Mouse (Mus musculus) brown adipose tissue, adult 24 weeks (tissue): ENCODE results near the gene Inhbe. TPM values are rescaled to one million over a fixed set of nuclear protein-coding genes. Genes with fewer than 3 reads are reported as not detected.
A peak's percentile ranks its signal among the peaks of the same experiment; 100 is the strongest.

Experiments used
- H3K27ac ChIP-seq: fragments of 200-500 bp; replicated peaks from 2 replicates; pipeline ENCODE4 v1.5.1; 2012; ENCODE audit warnings: low read depth, mild to moderate bottlenecking, low read length
- H3K4me1 ChIP-seq: fragments of 200-500 bp; 2 replicates; pipeline ENCODE4 v1.6.1; 2012; ENCODE audit warnings: low read length, mixed read lengths; ENCODE audit not compliant: control insufficient read depth, insufficient read depth, insufficient read length
- H3K4me3 ChIP-seq: fragments of 200-500 bp; 2 replicates; pipeline ENCODE4 v1.5.1; 2012; ENCODE audit warnings: low read depth, mild to moderate bottlenecking, low read length, moderate library complexity; ENCODE audit not compliant: insufficient read depth
- polyA plus RNA-seq: library from polyadenylated mRNA; stranded (reverse); fragments of >200 nt; gene quantifications from 2 replicates; pipeline ENCODE4 v1.2.4, GENCODE M21; 2012; ENCODE audit not compliant: missing spikeins, insufficient read depth, insufficient read length

Gene Inhbe
- polyA plus RNA-seq, 1 experiment: not detected

GRCm38 (mm10) chr10:127336952-127337351, 17.3 kb downstream of the Inhbe start:
- H3K4me1 ChIP-seq: no peaks in the 10 kb centered on the region
- H3K4me3 ChIP-seq: no peak overlapping the region
- no peak overlapping the region for H3K27ac ChIP-seq

GRCm38 (mm10) chr10:127335271-127335670, 18.9 kb downstream of the Inhbe start:
- no peak overlapping the region for H3K27ac ChIP-seq
- no peaks in the 10 kb centered on the region for H3K4me1 ChIP-seq
- H3K4me3 ChIP-seq: no peak overlapping the region

GRCm38 (mm10) chr10:127333152-127333551, 21.1 kb downstream of the Inhbe start:
- H3K4me3 ChIP-seq: no peak overlapping the region

GRCm38 (mm10) chr10:127332211-127332874, 21.9 kb downstream of the Inhbe start:
- Histone ChIP-seq H3K4me3 (no peak overlapping the region), H3K27ac (no peak overlapping the region), H3K4me1 (no peaks in the 10 kb centered on the region)

More at GRCm38 (mm10) chr10:127333152-127333551, 21.1 kb downstream of the Inhbe start:
- Histone ChIP-seq H3K4me1 (no peaks in the 10 kb centered on the region), H3K27ac (no peak overlapping the region)

- no peaks in the 10 kb centered on the region; the same call in 1 of the 2 replicates for H3K4me1 ChIP-seq
- H3K27ac ChIP-seq: no peak overlapping the region
- no peak overlapping the region for H3K4me3 ChIP-seq
Observed at GRCm38 (mm10) chr10:127330212-127330611, 24.0 kb downstream of the Inhbe start.

- Histone ChIP-seq H3K27ac (no peak overlapping the region), H3K4me1 (no peaks in the 10 kb centered on the region; the same call in 1 of the 2 replicates), H3K4me3 (no peak overlapping the region)
Observed at GRCm38 (mm10) chr10:127327461-127328145, 26.6 kb downstream of the Inhbe start.

- no peak overlapping the region for H3K27ac ChIP-seq
- peak overlapping the region; percentile 50 for H3K4me3 ChIP-seq
- no peaks in the 10 kb centered on the region; the same call in 1 of the 2 replicates for H3K4me1 ChIP-seq
Observed at GRCm38 (mm10) chr10:127326828-127327227, 27.4 kb downstream of the Inhbe start.

- peak overlapping the region; percentile 50 for H3K4me3 ChIP-seq
- H3K4me1 ChIP-seq: no peaks in the 10 kb centered on the region; the same call in 1 of the 2 replicates
- no peak overlapping the region for H3K27ac ChIP-seq
Observed at GRCm38 (mm10) chr10:127326017-127326801, 28.0 kb downstream of the Inhbe start.

GRCm38 (mm10) chr10:127325454-127326016, 28.7 kb downstream of the Inhbe start:
- Histone ChIP-seq H3K27ac (no peak overlapping the region), H3K4me3 (peak overlapping the region; percentile 50; the same call in 1 of the 2 replicates), H3K4me1 (no peaks in the 10 kb centered on the region; the same call in 1 of the 2 replicates)

GRCm38 (mm10) chr10:127324495-127324894, 29.7 kb downstream of the Inhbe start:
- H3K27ac ChIP-seq: no peak overlapping the region
- H3K4me1 ChIP-seq: no peaks in the 10 kb centered on the region; the same call in 1 of the 2 replicates
- peak overlapping the region; percentile 53; the same call in 1 of the 2 replicates for H3K4me3 ChIP-seq

GRCm38 (mm10) chr10:127323131-127323855, 30.9 kb downstream of the Inhbe start:
- Histone ChIP-seq H3K4me3 (peak overlapping the region; percentile 53), H3K4me1 (no peaks in the 10 kb centered on the region; the same call in 1 of the 2 replicates), H3K27ac (peak overlapping the region; percentile 65)

- peak overlapping the region; percentile 51 for H3K27ac ChIP-seq
- peak overlapping the region; percentile 37 for H3K4me3 ChIP-seq
- H3K4me1 ChIP-seq: no peaks in the 10 kb centered on the region; the same call in 1 of the 2 replicates
Observed at GRCm38 (mm10) chr10:127322669-127323068, 31.5 kb downstream of the Inhbe start.

GRCm38 (mm10) chr10:127322178-127322577, 32.0 kb downstream of the Inhbe start:
- Histone ChIP-seq H3K4me3 (no peak overlapping the region), H3K4me1 (no peaks in the 10 kb centered on the region; the same call in 1 of the 2 replicates), H3K27ac (no peak overlapping the region)

GRCm38 (mm10) chr10:127321621-127322020, 32.6 kb downstream of the Inhbe start, which contains the start of gene Arhgap9:
Gene Arhgap9, plus strand, starts transcription at chr10:127321964.
- H3K27ac ChIP-seq: peak within 1 kb of the TSS; percentile 51; the same call in 1 of the 2 replicates
- no peaks in the 10 kb centered on the region; the same call in 1 of the 2 replicates for H3K4me1 ChIP-seq
- H3K4me3 ChIP-seq: peak within 1 kb of the TSS; percentile 37
